Mouse (Mus musculus): ENCODE data around the gene Myl9.

Gene Myl9

DNA sequence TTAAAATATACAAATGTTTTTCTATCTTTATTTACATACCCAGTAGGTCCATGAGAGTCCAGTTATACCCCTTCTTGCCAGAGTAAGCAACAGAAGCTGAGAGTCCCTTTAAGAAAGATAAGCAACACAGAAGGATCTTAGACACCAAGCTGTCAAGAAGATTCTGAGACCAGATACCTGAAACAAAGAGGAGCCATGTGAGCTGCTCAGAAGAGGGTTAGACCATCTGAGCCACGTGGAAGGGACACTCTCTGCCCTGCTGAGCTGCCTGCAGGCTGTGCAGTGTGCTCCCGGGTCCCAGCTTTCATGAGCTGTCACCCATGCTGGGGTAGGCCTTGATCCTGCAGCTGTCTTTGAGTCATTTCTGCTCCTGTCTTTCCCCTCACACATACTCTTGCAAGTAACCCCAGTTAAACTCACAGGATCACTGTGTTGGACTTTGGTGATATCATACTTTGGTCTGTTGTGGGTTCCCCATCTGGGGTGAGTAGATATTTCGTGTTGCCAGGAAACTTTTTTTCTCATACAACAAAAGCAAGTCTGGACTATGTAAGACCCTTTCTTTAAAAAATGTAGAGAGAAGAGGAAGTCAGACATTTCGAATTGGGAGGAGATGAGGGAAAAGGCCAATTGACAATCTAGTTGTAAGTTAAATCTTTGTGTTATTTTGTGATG is 28.6 kb downstream of the Myl9 start:
- Histone ChIP-seq H3K4me1 (replicated peaks; ENCODE audit: low read depth, low read length) (peaks cover 13% of the 10 kb centered on the region), H3K4me3 (replicated peaks; ENCODE audit: low read length) (no peak overlapping the region), H3K9me3 (ENCODE audit: low read length) (no peaks in the 10 kb centered on the region), H3K27me3 (ENCODE audit: insufficient read depth, low read length) (no peaks in the 10 kb centered on the region), H3K36me3 (ENCODE audit: insufficient read depth, low read length) (no peaks in the 10 kb centered on the region)
- TF ChIP-seq NANOG (IDR thresholded peaks at IDR 0.05; ENCODE audit: borderline replicate concordance, low read length) (no peak), CTCF (conservative IDR thresholded peaks at IDR 0.05; ENCODE audit: low read length) (no peak), POU5F1 (IDR thresholded peaks at IDR 0.05; ENCODE audit: borderline replicate concordance, low read length) (no peak)

DNA sequence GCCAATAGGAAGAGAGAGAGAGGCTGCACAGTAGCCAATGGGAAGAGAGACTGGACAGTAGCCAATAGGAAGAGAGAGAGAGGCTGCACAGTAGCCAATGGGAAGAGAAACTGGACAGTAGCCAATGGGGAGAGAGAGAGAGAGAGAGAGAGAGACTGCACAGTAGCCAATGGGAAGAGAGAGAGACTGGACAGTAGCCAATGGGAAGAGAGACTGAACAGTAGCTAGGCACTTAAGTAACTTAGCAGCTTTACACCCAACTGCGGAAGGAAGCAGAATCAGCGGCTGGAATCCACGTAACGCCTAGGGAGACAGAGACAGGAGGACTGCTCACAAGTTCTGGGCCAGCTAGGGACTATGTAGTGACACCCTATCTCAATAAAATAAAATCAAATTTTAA is 29.4 kb downstream of the Myl9 start:
- Histone ChIP-seq H3K4me3 (replicated peaks; ENCODE audit: low read length) (no peak overlapping the region), H3K4me1 (replicated peaks; ENCODE audit: low read depth, low read length) (peaks cover 14% of the 10 kb centered on the region), H3K27me3 (ENCODE audit: insufficient read depth, low read length) (no peaks in the 10 kb centered on the region), H3K9me3 (ENCODE audit: low read length) (no peaks in the 10 kb centered on the region), H3K36me3 (ENCODE audit: insufficient read depth, low read length) (no peaks in the 10 kb centered on the region)
- no peak for TF ChIP-seq POU5F1 (IDR thresholded peaks at IDR 0.05; ENCODE audit: borderline replicate concordance, low read length)
- TF ChIP-seq CTCF (conservative IDR thresholded peaks at IDR 0.05; ENCODE audit: low read length) = no peak
- no peak for TF ChIP-seq NANOG (IDR thresholded peaks at IDR 0.05; ENCODE audit: borderline replicate concordance, low read length)

DNA sequence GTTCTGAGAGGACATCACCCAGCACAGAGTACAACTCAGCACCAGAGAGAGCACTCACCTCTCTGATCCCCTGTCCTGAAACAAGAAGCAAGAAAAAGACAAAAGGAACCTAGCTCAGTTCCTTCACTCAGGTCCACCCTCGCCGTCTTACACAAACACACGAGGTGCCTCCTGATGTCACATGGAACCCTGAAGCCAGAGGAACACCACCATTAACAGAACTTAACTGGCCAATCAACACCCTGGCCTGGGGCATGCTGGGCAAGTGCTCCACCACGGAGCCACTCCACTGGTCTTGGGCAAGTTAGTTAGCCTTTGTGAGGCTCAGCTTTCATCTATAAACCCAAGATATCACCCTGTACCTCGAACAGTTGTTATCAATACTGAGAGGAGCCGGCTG is 31.7 kb downstream of the Myl9 start:
- no peaks in the 10 kb centered on the region for H3K9me3 ChIP-seq (ENCODE audit: low read length)
- H3K4me1 ChIP-seq (replicated peaks; ENCODE audit: low read depth, low read length) = peaks cover 19% of the 10 kb centered on the region
- H3K4me3 ChIP-seq (replicated peaks; ENCODE audit: low read length) = no peak overlapping the region
- no peaks in the 10 kb centered on the region for H3K27me3 ChIP-seq (ENCODE audit: insufficient read depth, low read length)
- no peak for TF ChIP-seq POU5F1 (IDR thresholded peaks at IDR 0.05; ENCODE audit: borderline replicate concordance, low read length)
- TF ChIP-seq NANOG (IDR thresholded peaks at IDR 0.05; ENCODE audit: borderline replicate concordance, low read length) = no peak
- no peak for TF ChIP-seq CTCF (conservative IDR thresholded peaks at IDR 0.05; ENCODE audit: low read length)
- H3K36me3 ChIP-seq (ENCODE audit: insufficient read depth, low read length) = no peaks in the 10 kb centered on the region

DNA sequence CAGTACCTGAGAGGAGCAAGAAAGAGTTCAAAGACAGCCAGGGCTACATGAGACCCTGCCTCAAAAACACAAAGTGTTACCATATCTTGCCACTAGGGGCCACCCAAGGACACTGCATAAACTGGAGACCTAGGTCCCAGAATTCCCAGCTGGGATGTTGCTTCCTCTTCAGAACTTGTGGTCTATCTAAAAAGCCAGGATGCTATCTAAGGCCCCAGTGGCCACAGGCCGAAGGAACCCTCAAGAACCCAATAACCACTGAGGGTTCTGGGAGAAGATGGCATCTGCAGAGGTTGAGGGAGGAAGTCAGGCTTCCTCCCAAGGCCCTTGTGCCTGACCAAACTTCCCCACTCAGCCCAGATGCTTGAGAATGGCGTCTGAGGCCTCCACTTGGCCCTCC is 34.4 kb downstream of the Myl9 start:
- TF ChIP-seq CTCF (conservative IDR thresholded peaks at IDR 0.05; ENCODE audit: low read length) (peak; percentile 86), POU5F1 (IDR thresholded peaks at IDR 0.05; ENCODE audit: borderline replicate concordance, low read length) (no peak)
- Histone ChIP-seq H3K4me3 (replicated peaks; ENCODE audit: low read length) (no peak overlapping the region), H3K4me1 (replicated peaks; ENCODE audit: low read depth, low read length) (peaks cover 17% of the 10 kb centered on the region), H3K27me3 (ENCODE audit: insufficient read depth, low read length) (no peaks in the 10 kb centered on the region), H3K36me3 (ENCODE audit: insufficient read depth, low read length) (no peaks in the 10 kb centered on the region), H3K9me3 (ENCODE audit: low read length) (no peaks in the 10 kb centered on the region)

DNA sequence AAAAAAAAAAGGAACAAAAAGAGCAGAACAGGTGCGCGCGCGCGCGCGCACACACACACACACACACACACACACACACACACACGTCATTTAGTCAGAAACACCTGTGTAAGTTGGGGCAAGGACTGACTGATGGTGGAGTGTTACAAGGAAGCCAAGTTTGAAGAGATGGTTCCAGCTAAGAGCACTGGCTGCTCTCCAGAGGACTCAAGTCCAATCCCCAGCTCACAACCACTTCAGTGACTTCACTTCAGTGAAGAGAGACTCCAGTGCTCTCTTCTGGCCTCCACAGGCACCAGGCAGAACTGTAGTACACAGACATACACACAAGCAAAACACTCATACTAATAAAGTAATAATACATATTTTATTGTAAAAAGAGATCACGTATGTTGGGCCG is 35.5 kb downstream of the Myl9 start:
- TF ChIP-seq NANOG (IDR thresholded peaks at IDR 0.05; ENCODE audit: borderline replicate concordance, low read length) = no peak
- no peak for TF ChIP-seq CTCF (conservative IDR thresholded peaks at IDR 0.05; ENCODE audit: low read length)
- TF ChIP-seq POU5F1 (IDR thresholded peaks at IDR 0.05; ENCODE audit: borderline replicate concordance, low read length) = no peak
- Histone ChIP-seq H3K4me3 (replicated peaks; ENCODE audit: low read length) (no peak overlapping the region), H3K4me1 (replicated peaks; ENCODE audit: low read depth, low read length) (peaks cover 29% of the 10 kb centered on the region), H3K36me3 (ENCODE audit: insufficient read depth, low read length) (no peaks in the 10 kb centered on the region), H3K9me3 (ENCODE audit: low read length) (no peaks in the 10 kb centered on the region), H3K27me3 (ENCODE audit: insufficient read depth, low read length) (no peaks in the 10 kb centered on the region)

DNA sequence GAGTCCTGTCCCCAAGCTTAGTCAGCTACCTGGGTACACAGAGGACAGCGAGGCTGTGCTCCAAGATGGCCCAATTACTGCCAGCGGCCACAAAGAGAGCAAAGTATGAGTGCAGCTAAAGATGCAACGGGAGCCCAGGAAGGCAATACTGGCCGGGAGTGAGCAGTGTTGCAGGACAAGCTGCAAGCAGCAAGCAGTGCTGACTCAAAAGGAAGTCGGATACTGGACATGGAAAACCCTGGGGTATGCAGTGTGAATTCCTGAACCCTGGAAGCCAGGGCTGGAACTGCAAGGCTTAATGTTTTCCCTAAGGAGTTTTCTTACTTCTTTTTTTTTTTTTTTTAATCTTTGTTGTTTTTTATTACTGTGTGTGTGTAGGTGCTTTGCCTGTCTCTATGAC is 36.3 kb downstream of the Myl9 start:
- Histone ChIP-seq H3K36me3 (ENCODE audit: insufficient read depth, low read length) (no peaks in the 10 kb centered on the region), H3K27me3 (ENCODE audit: insufficient read depth, low read length) (no peaks in the 10 kb centered on the region), H3K4me1 (replicated peaks; ENCODE audit: low read depth, low read length) (peaks cover 35% of the 10 kb centered on the region), H3K9me3 (ENCODE audit: low read length) (no peaks in the 10 kb centered on the region), H3K4me3 (replicated peaks; ENCODE audit: low read length) (no peak overlapping the region)
- TF ChIP-seq POU5F1 (IDR thresholded peaks at IDR 0.05; ENCODE audit: borderline replicate concordance, low read length) (no peak), CTCF (conservative IDR thresholded peaks at IDR 0.05; ENCODE audit: low read length) (no peak), NANOG (IDR thresholded peaks at IDR 0.05; ENCODE audit: borderline replicate concordance, low read length) (no peak)

DNA sequence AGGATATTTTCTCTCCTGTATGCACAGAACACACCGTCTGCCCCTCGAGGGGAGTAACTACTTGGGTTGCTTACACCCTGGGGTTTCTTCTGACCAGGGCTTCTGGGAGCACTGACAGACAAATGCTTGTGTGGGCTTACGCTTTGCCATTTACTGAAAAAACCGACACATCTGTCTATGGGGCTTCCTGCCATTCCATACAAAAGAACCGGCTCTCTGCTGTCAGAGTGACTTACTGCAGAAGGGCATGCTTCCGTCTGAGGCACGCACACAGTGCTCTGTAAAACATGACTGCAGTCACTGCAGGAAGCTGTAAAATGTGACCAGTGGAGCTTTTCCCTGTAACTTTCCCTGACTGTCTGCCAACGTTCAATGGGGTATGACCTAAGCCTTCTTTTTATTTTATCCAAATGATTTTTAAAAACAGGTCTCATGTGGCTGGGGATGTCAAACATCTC is 39.2 kb downstream of the Myl9 start:
- Histone ChIP-seq H3K4me1 (replicated peaks; ENCODE audit: low read depth, low read length) (peaks cover 35% of the 10 kb centered on the region), H3K9me3 (ENCODE audit: low read length) (peaks cover 5% of the 10 kb centered on the region)
- TF ChIP-seq POU5F1 (IDR thresholded peaks at IDR 0.05; ENCODE audit: borderline replicate concordance, low read length) (no peak), NANOG (IDR thresholded peaks at IDR 0.05; ENCODE audit: borderline replicate concordance, low read length) (no peak), CTCF (conservative IDR thresholded peaks at IDR 0.05; ENCODE audit: low read length) (no peak)

DNA sequence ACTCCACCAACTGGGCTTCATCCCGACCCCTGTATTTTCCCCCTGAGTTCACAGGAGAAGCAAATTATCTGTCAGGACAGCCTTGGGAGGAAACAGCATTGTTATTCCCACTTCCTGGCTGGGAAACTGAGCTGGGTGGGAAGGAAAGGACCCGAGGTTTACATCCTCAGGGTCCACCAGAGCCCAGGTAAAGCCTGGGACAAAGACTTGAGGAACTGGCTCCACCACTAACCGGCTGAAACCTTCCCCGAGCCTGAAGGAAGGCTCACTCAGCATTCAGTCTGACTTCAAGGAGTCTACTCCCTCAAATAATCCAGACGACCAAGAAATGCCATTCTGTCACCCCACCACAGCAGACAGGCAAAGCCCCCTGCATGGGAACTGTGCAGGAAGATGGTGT is 39.7 kb downstream of the Myl9 start:
- TF ChIP-seq POU5F1 (IDR thresholded peaks at IDR 0.05; ENCODE audit: borderline replicate concordance, low read length) (no peak), NANOG (IDR thresholded peaks at IDR 0.05; ENCODE audit: borderline replicate concordance, low read length) (no peak)
- 0 out of 2 replicates have a peak, but pooled peaks cover 6% of the 10 kb centered on the region for H3K36me3 ChIP-seq (ENCODE audit: insufficient read depth, low read length)
- H3K4me1 ChIP-seq (replicated peaks; ENCODE audit: low read depth, low read length) = peaks cover 31% of the 10 kb centered on the region
- no peaks in the 10 kb centered on the region for H3K27me3 ChIP-seq (ENCODE audit: insufficient read depth, low read length)
- no peak overlapping the region for H3K4me3 ChIP-seq (replicated peaks; ENCODE audit: low read length)
- peaks cover 6% of the 10 kb centered on the region for H3K9me3 ChIP-seq (ENCODE audit: low read length)

More for the DNA sequence above, 39.2 kb downstream of the Myl9 start:
- no peak overlapping the region for H3K4me3 ChIP-seq (replicated peaks; ENCODE audit: low read length)
- H3K36me3 ChIP-seq (ENCODE audit: insufficient read depth, low read length) = 0 out of 2 replicates have a peak, but pooled peaks cover 6% of the 10 kb centered on the region
- H3K27me3 ChIP-seq (ENCODE audit: insufficient read depth, low read length) = no peaks in the 10 kb centered on the region

DNA sequence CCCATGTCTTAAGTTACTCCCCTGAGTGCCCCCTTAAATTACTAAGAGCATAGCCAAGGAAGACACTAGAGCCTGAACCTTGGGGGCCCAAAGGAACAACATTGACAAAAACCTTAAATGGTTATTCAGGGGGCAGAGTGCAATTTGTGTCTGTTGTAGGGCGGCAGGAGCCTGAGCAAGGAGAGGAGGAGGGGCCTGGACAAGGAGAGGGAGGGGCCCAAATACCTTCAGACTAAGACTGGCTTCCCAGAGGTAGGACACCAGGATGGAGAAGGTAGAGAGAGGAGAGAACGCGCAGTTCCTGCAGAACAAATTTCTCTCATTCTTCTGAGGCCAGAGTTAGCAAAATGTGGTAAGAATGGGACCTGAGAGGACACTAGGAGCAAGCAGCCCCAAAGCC is 40.2 kb downstream of the Myl9 start:
- Histone ChIP-seq H3K4me3 (replicated peaks; ENCODE audit: low read length) (no peak overlapping the region), H3K36me3 (ENCODE audit: insufficient read depth, low read length) (0 out of 2 replicates have a peak, but pooled peaks cover 6% of the 10 kb centered on the region)
- TF ChIP-seq POU5F1 (IDR thresholded peaks at IDR 0.05; ENCODE audit: borderline replicate concordance, low read length) (no peak), CTCF (conservative IDR thresholded peaks at IDR 0.05; ENCODE audit: low read length) (no peak), NANOG (IDR thresholded peaks at IDR 0.05; ENCODE audit: borderline replicate concordance, low read length) (no peak)

More for the DNA sequence above, 40.2 kb downstream of the Myl9 start:
- peaks cover 25% of the 10 kb centered on the region for H3K4me1 ChIP-seq (replicated peaks; ENCODE audit: low read depth, low read length)
- H3K9me3 ChIP-seq (ENCODE audit: low read length) = peaks cover 6% of the 10 kb centered on the region
- H3K27me3 ChIP-seq (ENCODE audit: insufficient read depth, low read length) = no peaks in the 10 kb centered on the region
